Mouse (Mus musculus): ENCODE results near the gene Hoxa10. TPM values are rescaled to one million over a fixed set of nuclear protein-coding genes. Genes with fewer than 3 reads are reported as not detected.

The Hoxa10 gene
- polyA plus RNA-seq, 1 experiment from 2014 or later: 3.6 TPM

GRCm38 (mm10) chr6:52230516-52231165, 10.0 kb downstream of the Hoxa10 start, which contains the start of gene Hoxa9:
TSS of gene Hoxa9 (minus strand) at chr6:52231089.
- peaks cover 99% of the 10 kb centered on the region for H3K27me3 ChIP-seq (ENCODE audit: insufficient read depth, poor library complexity, severe bottlenecking)
- no peaks in the 10 kb centered on the region for H3K36me3 ChIP-seq
- H3K4me1 ChIP-seq: peaks cover 25% of the 10 kb centered on the region
- DNase-seq (ENCODE audit: low spot score): no peak
- H3K9me3 ChIP-seq: no peaks in the 10 kb centered on the region
- WGBS: 2% methylated on average over 34 of the region's 36 CpGs
- H3K4me3 ChIP-seq: peak within 1 kb of the TSS; percentile 34
- H3K27ac ChIP-seq: no peak within 1 kb of the TSS

GRCm38 (mm10) chr6:52229558-52230416, 10.9 kb downstream of the Hoxa10 start:
- Histone ChIP-seq H3K9me3 (no peaks in the 10 kb centered on the region), H3K4me3 (peak overlapping the region; percentile 34; the same call in 1 of the 2 replicates), H3K36me3 (no peaks in the 10 kb centered on the region), H3K4me1 (peaks cover 26% of the 10 kb centered on the region), H3K27ac (no peak overlapping the region), H3K27me3 (ENCODE audit: insufficient read depth, poor library complexity, severe bottlenecking) (peaks cover 99% of the 10 kb centered on the region)
- 1% methylated on average over 44 of the region's 44 CpGs for WGBS
- DNase-seq (ENCODE audit: low spot score): no peak

GRCm38 (mm10) chr6:52228475-52229465, 11.9 kb downstream of the Hoxa10 start:
- Histone ChIP-seq H3K9me3 (no peaks in the 10 kb centered on the region), H3K36me3 (no peaks in the 10 kb centered on the region), H3K4me3 (0 out of 2 replicates have a peak overlapping the region, but pooled peaks have one; percentile 15), H3K4me1 (peaks cover 18% of the 10 kb centered on the region), H3K27me3 (ENCODE audit: insufficient read depth, poor library complexity, severe bottlenecking) (peaks cover 99% of the 10 kb centered on the region), H3K27ac (no peak overlapping the region)
- 1% methylated on average over 38 of the region's 38 CpGs for WGBS
- DNase-seq (ENCODE audit: low spot score): no peak

GRCm38 (mm10) chr6:52227470-52228222, 13.0 kb downstream of the Hoxa10 start:
- H3K4me1 ChIP-seq: peaks cover 14% of the 10 kb centered on the region
- no peaks in the 10 kb centered on the region for H3K36me3 ChIP-seq
- DNase-seq (ENCODE audit: low spot score): no peak
- H3K4me3 ChIP-seq: no peak overlapping the region
- 4% methylated on average over 11 of the region's 11 CpGs for WGBS
- no peaks in the 10 kb centered on the region for H3K9me3 ChIP-seq
- H3K27ac ChIP-seq: no peak overlapping the region
- peaks cover 99% of the 10 kb centered on the region for H3K27me3 ChIP-seq (ENCODE audit: insufficient read depth, poor library complexity, severe bottlenecking)

GRCm38 (mm10) chr6:52226569-52227257, 13.9 kb downstream of the Hoxa10 start:
- DNase-seq (ENCODE audit: low spot score): no peak
- H3K27me3 ChIP-seq (ENCODE audit: insufficient read depth, poor library complexity, severe bottlenecking): peaks cover 99% of the 10 kb centered on the region

GRCm38 (mm10) chr6:52225612-52226568, 14.8 kb downstream of the Hoxa10 start:
- Histone ChIP-seq H3K36me3 (no peaks in the 10 kb centered on the region), H3K4me3 (peak overlapping the region; percentile 31; the same call in 1 of the 2 replicates), H3K27ac (no peak overlapping the region), H3K4me1 (peaks cover 25% of the 10 kb centered on the region), H3K9me3 (no peaks in the 10 kb centered on the region), H3K27me3 (ENCODE audit: insufficient read depth, poor library complexity, severe bottlenecking) (peaks cover 100% of the 10 kb centered on the region)
- WGBS: 2% methylated on average over 69 of the region's 69 CpGs
- DNase-seq (ENCODE audit: low spot score): no peak

More at GRCm38 (mm10) chr6:52226569-52227257, 13.9 kb downstream of the Hoxa10 start:
- H3K9me3 ChIP-seq: no peaks in the 10 kb centered on the region
- no peaks in the 10 kb centered on the region for H3K36me3 ChIP-seq
- H3K4me1 ChIP-seq: peaks cover 19% of the 10 kb centered on the region
- WGBS: 4% methylated on average over 26 of the region's 26 CpGs
- no peak overlapping the region for H3K4me3 ChIP-seq
- H3K27ac ChIP-seq: no peak overlapping the region

- Histone ChIP-seq H3K4me1 (peaks cover 21% of the 10 kb centered on the region), H3K9me3 (no peaks in the 10 kb centered on the region), H3K27me3 (ENCODE audit: insufficient read depth, poor library complexity, severe bottlenecking) (peaks cover 100% of the 10 kb centered on the region), H3K36me3 (no peaks in the 10 kb centered on the region), H3K27ac (no peak overlapping the region), H3K4me3 (peak overlapping the region; percentile 31)
- 1% methylated on average over 32 of the region's 36 CpGs for WGBS
- DNase-seq (ENCODE audit: low spot score): no peak
These were observed 15.6 kb downstream of the Hoxa10 start for GRCm38 (mm10) chr6:52224895-52225611.

GRCm38 (mm10) chr6:52223939-52224760, 16.5 kb downstream of the Hoxa10 start:
- peaks cover 100% of the 10 kb centered on the region for H3K27me3 ChIP-seq (ENCODE audit: insufficient read depth, poor library complexity, severe bottlenecking)
- WGBS: 2% methylated on average over 24 of the region's 24 CpGs
- H3K27ac ChIP-seq: no peak overlapping the region
- peaks cover 20% of the 10 kb centered on the region for H3K4me1 ChIP-seq
- H3K9me3 ChIP-seq: no peaks in the 10 kb centered on the region
- no peaks in the 10 kb centered on the region for H3K36me3 ChIP-seq
- DNase-seq (ENCODE audit: low spot score): no peak
- H3K4me3 ChIP-seq: peak overlapping the region; percentile 15; the same call in 1 of the 2 replicates

GRCm38 (mm10) chr6:52222729-52223128, 17.9 kb downstream of the Hoxa10 start:
- H3K36me3 ChIP-seq: no peaks in the 10 kb centered on the region
- H3K9me3 ChIP-seq: no peaks in the 10 kb centered on the region
- 9% methylated on average over 13 of the region's 13 CpGs for WGBS
- peaks cover 17% of the 10 kb centered on the region for H3K4me1 ChIP-seq
- DNase-seq (ENCODE audit: low spot score): no peak
- H3K4me3 ChIP-seq: no peak overlapping the region
- H3K27me3 ChIP-seq (ENCODE audit: insufficient read depth, poor library complexity, severe bottlenecking): peaks cover 100% of the 10 kb centered on the region
- no peak overlapping the region for H3K27ac ChIP-seq

Data from heart, embryonic 10.5 days (tissue).